Mouse (Mus musculus): Measurements from ENCODE around the gene Ddx58. TPM values are rescaled to one million over a fixed set of nuclear protein-coding genes. Genes with fewer than 3 reads are reported as not detected.

Gene Ddx58
- polyA plus RNA-seq, 1 experiment from 2014 or later = 12.2 TPM

GRCm38 (mm10) chr4:40204374-40204773 lies 35.3 kb downstream of the Ddx58 start:
- no peak overlapping the region for H3K4me3 ChIP-seq (ENCODE audit: low read length)
- no peaks in the 10 kb centered on the region for H3K4me1 ChIP-seq (ENCODE audit: control insufficient read depth, insufficient read depth, low read length)
- no peaks in the 10 kb centered on the region for H3K9me3 ChIP-seq (ENCODE audit: control insufficient read depth, low read length)
- H3K27ac ChIP-seq (ENCODE audit: low read depth, low read length) = no peak overlapping the region
- 94% methylated on average over 3 of the region's 3 CpGs for WGBS
- H3K9ac ChIP-seq (ENCODE audit: low read depth, low read length) = no peak overlapping the region
- no peak overlapping the region for H3K4me2 ChIP-seq (replicated peaks; ENCODE audit: low read depth, low read length)
- H3K36me3 ChIP-seq (ENCODE audit: control insufficient read depth, insufficient read depth, low read length) = peaks cover 5% of the 10 kb centered on the region; the same call in 1 of the 2 replicates
- no peak for ATAC-seq (ENCODE audit: low FRiP score, low TSS enrichment)
- H3K27me3 ChIP-seq (ENCODE audit: control insufficient read depth, insufficient read depth, low read length) = no peaks in the 10 kb centered on the region

DNA sequence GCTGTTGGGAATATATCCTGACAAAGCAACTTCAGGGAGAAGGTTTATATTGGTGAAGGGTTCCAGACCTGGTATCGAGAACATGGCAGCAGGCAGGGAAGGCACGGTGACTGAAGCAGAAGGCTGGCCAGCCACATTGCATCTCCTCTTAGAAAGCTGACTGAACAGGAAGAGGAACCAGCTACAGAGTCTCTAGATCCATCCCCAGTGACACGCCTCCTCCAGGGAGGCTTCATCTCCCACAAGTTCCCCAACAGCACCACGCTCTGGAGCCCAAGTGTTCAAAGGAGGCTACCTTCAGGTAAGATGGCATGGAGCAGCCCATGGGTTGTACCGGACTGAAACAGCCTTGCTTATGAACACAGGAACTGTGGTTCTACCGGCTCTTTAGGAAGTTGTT lies 37.4 kb downstream of the Ddx58 start:
- WGBS = 94% methylated on average over 6 of the region's 6 CpGs
- H3K4me2 ChIP-seq (replicated peaks; ENCODE audit: low read depth, low read length) = no peak overlapping the region
- no peak overlapping the region for H3K9ac ChIP-seq (ENCODE audit: low read depth, low read length)
- H3K36me3 ChIP-seq (ENCODE audit: control insufficient read depth, insufficient read depth, low read length) = peaks cover 18% of the 10 kb centered on the region
- no peak overlapping the region for H3K4me3 ChIP-seq (ENCODE audit: low read length)
- no peaks in the 10 kb centered on the region for H3K27me3 ChIP-seq (ENCODE audit: control insufficient read depth, insufficient read depth, low read length)
- no peaks in the 10 kb centered on the region for H3K4me1 ChIP-seq (ENCODE audit: control insufficient read depth, insufficient read depth, low read length)
- no peak for ATAC-seq (ENCODE audit: low FRiP score, low TSS enrichment)
- H3K9me3 ChIP-seq (ENCODE audit: control insufficient read depth, low read length) = no peaks in the 10 kb centered on the region
- no peak overlapping the region for H3K27ac ChIP-seq (ENCODE audit: low read depth, low read length)

GRCm38 (mm10) chr4:40195336-40195735 lies 44.3 kb downstream of the Ddx58 start:
- Histone ChIP-seq H3K4me1 (ENCODE audit: control insufficient read depth, insufficient read depth, low read length) (no peaks in the 10 kb centered on the region), H3K9ac (ENCODE audit: low read depth, low read length) (no peak overlapping the region), H3K27ac (ENCODE audit: low read depth, low read length) (no peak overlapping the region), H3K4me2 (replicated peaks; ENCODE audit: low read depth, low read length) (no peak overlapping the region), H3K4me3 (ENCODE audit: low read length) (no peak overlapping the region), H3K27me3 (ENCODE audit: control insufficient read depth, insufficient read depth, low read length) (no peaks in the 10 kb centered on the region), H3K9me3 (ENCODE audit: control insufficient read depth, low read length) (no peaks in the 10 kb centered on the region), H3K36me3 (ENCODE audit: control insufficient read depth, insufficient read depth, low read length) (peaks cover 49% of the 10 kb centered on the region)
- 93% methylated on average over 2 of the region's 2 CpGs for WGBS
- ATAC-seq (ENCODE audit: low FRiP score, low TSS enrichment) = no peak

DNA sequence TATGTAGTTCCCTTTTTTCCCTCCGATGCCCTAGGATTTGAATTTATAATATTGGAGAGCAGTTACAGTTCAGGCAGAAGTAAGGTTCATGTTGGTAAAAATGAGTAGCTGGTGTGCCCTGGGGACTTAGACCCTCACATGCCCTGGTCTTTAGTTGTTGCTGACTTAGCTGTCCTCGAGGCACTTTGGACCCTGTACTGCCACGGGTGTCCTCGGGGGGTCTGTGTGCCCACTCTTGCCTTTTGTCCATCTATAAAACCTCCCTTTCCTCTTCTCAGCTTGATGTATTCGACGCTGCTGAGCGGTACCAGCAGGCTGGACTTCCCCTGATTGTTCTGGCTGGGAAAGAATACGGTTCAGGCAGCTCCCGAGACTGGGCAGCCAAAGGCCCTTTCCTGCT lies 46.2 kb downstream of the Ddx58 start:
- Histone ChIP-seq H3K9ac (ENCODE audit: low read depth, low read length) (no peak overlapping the region), H3K9me3 (ENCODE audit: control insufficient read depth, low read length) (no peaks in the 10 kb centered on the region), H3K4me2 (replicated peaks; ENCODE audit: low read depth, low read length) (no peak overlapping the region), H3K4me1 (ENCODE audit: control insufficient read depth, insufficient read depth, low read length) (no peaks in the 10 kb centered on the region), H3K4me3 (ENCODE audit: low read length) (no peak overlapping the region), H3K27ac (ENCODE audit: low read depth, low read length) (no peak overlapping the region), H3K27me3 (ENCODE audit: control insufficient read depth, insufficient read depth, low read length) (no peaks in the 10 kb centered on the region), H3K36me3 (ENCODE audit: control insufficient read depth, insufficient read depth, low read length) (peaks cover 61% of the 10 kb centered on the region)
- 81% methylated on average over 9 of the region's 9 CpGs for WGBS
- ATAC-seq (ENCODE audit: low FRiP score, low TSS enrichment) = no peak

DNA sequence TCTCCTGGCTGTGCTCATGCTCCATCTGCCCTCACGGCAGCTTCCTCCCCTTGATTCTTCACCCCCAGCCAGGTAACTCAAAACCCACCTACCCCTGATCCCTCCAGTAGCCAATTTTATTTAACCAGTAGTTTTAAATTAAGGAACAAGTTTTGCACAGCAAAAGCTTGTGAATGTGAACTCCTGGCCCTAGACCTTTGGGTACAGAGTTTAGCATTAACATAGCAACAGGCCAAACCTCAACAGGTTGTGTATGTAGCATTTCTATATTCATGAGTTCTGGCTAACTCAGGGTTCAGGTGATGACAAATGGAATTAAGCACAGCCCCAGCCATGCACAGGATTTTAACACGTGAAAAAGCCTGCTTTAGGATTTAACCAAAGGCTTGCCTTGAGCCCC lies 47.4 kb downstream of the Ddx58 start:
- Histone ChIP-seq H3K4me3 (ENCODE audit: low read length) (no peak overlapping the region), H3K4me2 (replicated peaks; ENCODE audit: low read depth, low read length) (no peak overlapping the region), H3K27ac (ENCODE audit: low read depth, low read length) (no peak overlapping the region), H3K9me3 (ENCODE audit: control insufficient read depth, low read length) (no peaks in the 10 kb centered on the region), H3K36me3 (ENCODE audit: control insufficient read depth, insufficient read depth, low read length) (peaks cover 64% of the 10 kb centered on the region), H3K4me1 (ENCODE audit: control insufficient read depth, insufficient read depth, low read length) (no peaks in the 10 kb centered on the region), H3K27me3 (ENCODE audit: control insufficient read depth, insufficient read depth, low read length) (no peaks in the 10 kb centered on the region), H3K9ac (ENCODE audit: low read depth, low read length) (no peak overlapping the region)
- 88% methylated on average over 2 of the region's 2 CpGs for WGBS
- no peak for ATAC-seq (ENCODE audit: low FRiP score, low TSS enrichment)

- Histone ChIP-seq H3K9ac (ENCODE audit: low read depth, low read length) (no peak overlapping the region), H3K4me1 (ENCODE audit: control insufficient read depth, insufficient read depth, low read length) (no peaks in the 10 kb centered on the region), H3K27ac (ENCODE audit: low read depth, low read length) (no peak overlapping the region), H3K4me3 (ENCODE audit: low read length) (no peak overlapping the region), H3K27me3 (ENCODE audit: control insufficient read depth, insufficient read depth, low read length) (no peaks in the 10 kb centered on the region), H3K9me3 (ENCODE audit: control insufficient read depth, low read length) (no peaks in the 10 kb centered on the region), H3K36me3 (ENCODE audit: control insufficient read depth, insufficient read depth, low read length) (peaks cover 77% of the 10 kb centered on the region), H3K4me2 (replicated peaks; ENCODE audit: low read depth, low read length) (no peak overlapping the region)
- no peak for ATAC-seq (ENCODE audit: low FRiP score, low TSS enrichment)
- 94% methylated on average over 7 of the region's 7 CpGs for WGBS
These were observed 51.7 kb downstream of the Ddx58 start for GRCm38 (mm10) chr4:40187956-40188355.

- no peak overlapping the region for H3K4me2 ChIP-seq (replicated peaks; ENCODE audit: low read depth, low read length)
- no peaks in the 10 kb centered on the region for H3K27me3 ChIP-seq (ENCODE audit: control insufficient read depth, insufficient read depth, low read length)
- ATAC-seq (ENCODE audit: low FRiP score, low TSS enrichment) = no peak
- H3K9ac ChIP-seq (ENCODE audit: low read depth, low read length) = no peak overlapping the region
- no peak overlapping the region for H3K4me3 ChIP-seq (ENCODE audit: low read length)
- peaks cover 92% of the 10 kb centered on the region for H3K36me3 ChIP-seq (ENCODE audit: control insufficient read depth, insufficient read depth, low read length)
- 68% methylated on average over 5 of the region's 5 CpGs for WGBS
- H3K27ac ChIP-seq (ENCODE audit: low read depth, low read length) = no peak overlapping the region
- no peaks in the 10 kb centered on the region for H3K9me3 ChIP-seq (ENCODE audit: control insufficient read depth, low read length)
- no peaks in the 10 kb centered on the region for H3K4me1 ChIP-seq (ENCODE audit: control insufficient read depth, insufficient read depth, low read length)
These were observed 55.2 kb downstream of the Ddx58 start for GRCm38 (mm10) chr4:40184470-40184869.

DNA sequence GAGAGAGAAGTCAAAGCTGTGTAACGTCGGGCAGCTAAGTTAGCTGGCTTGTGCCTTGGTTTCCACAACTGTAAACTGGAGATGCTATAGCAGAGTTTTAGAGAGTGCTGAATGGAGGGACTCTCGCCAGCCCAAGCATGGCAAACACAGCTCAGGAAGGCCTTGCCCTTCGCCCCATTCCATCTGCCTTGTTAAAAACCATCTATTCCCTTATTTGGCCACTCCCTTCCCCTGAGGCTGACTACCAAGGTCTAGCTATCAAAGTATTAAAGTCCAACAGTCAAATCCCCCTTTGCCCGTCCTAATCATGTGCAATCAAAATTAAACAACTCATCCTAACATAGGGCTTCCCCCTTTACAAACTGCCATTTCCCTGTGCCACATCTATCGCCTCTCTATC lies 55.8 kb downstream of the Ddx58 start:
- H3K4me1 ChIP-seq (ENCODE audit: control insufficient read depth, insufficient read depth, low read length) = no peaks in the 10 kb centered on the region
- H3K27ac ChIP-seq (ENCODE audit: low read depth, low read length) = no peak overlapping the region
- H3K9me3 ChIP-seq (ENCODE audit: control insufficient read depth, low read length) = no peaks in the 10 kb centered on the region
- WGBS = 91% methylated on average over 6 of the region's 6 CpGs
- H3K36me3 ChIP-seq (ENCODE audit: control insufficient read depth, insufficient read depth, low read length) = peaks cover 88% of the 10 kb centered on the region
- no peaks in the 10 kb centered on the region for H3K27me3 ChIP-seq (ENCODE audit: control insufficient read depth, insufficient read depth, low read length)
- no peak overlapping the region for H3K4me2 ChIP-seq (replicated peaks; ENCODE audit: low read depth, low read length)
- no peak overlapping the region for H3K4me3 ChIP-seq (ENCODE audit: low read length)
- ATAC-seq (ENCODE audit: low FRiP score, low TSS enrichment) = no peak
- no peak overlapping the region for H3K9ac ChIP-seq (ENCODE audit: low read depth, low read length)

DNA sequence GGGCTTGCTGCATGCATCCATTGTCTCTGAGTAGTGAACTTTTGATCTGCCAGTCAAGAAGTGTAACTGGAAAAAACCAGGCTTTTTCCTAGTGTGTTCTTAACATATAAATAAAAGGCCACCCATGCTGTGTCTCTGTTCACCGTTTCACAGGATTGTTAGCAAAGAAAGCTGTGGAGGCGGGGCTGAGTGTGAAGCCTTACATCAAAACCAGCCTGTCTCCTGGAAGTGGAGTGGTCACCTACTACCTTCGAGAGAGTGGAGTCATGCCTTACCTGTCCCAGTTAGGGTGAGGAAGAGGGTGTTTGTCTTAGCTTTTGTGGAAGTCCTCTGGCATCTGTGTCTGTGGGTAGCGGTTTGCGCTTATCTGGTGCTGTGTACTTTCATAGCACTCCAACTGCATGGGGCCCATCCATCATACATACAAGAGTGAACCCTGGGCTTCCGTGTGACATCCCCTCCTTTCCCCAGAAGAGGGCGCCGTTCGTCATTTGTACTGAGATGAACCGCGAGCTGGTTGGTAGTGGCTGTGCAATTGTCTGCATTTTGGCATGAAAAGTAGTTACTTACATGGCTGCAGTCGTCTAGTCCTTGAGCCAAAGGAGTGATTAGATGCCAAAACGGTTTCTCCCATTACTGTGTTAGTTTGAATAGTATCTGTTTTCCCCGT lies 56.8 kb downstream of the Ddx58 start:
- 45% methylated on average over 14 of the region's 14 CpGs for whole genome bisulfite sequencing

More for the DNA sequence above, 56.8 kb downstream of the Ddx58 start:
- no peak overlapping the region for H3K27ac ChIP-seq (ENCODE audit: low read depth, low read length)
- H3K4me3 ChIP-seq (ENCODE audit: low read length) = no peak overlapping the region
- H3K9ac ChIP-seq (ENCODE audit: low read depth, low read length) = no peak overlapping the region
- H3K4me2 ChIP-seq (replicated peaks; ENCODE audit: low read depth, low read length) = no peak overlapping the region
- H3K9me3 ChIP-seq (ENCODE audit: control insufficient read depth, low read length) = no peaks in the 10 kb centered on the region
- H3K4me1 ChIP-seq (ENCODE audit: control insufficient read depth, insufficient read depth, low read length) = no peaks in the 10 kb centered on the region
- no peaks in the 10 kb centered on the region for H3K27me3 ChIP-seq (ENCODE audit: control insufficient read depth, insufficient read depth, low read length)
- peak; percentile 60; the same call in 1 of the 2 replicates for ATAC-seq (ENCODE audit: low FRiP score, low TSS enrichment)
- peaks cover 85% of the 10 kb centered on the region for H3K36me3 ChIP-seq (ENCODE audit: control insufficient read depth, insufficient read depth, low read length)
